Mouse (Mus musculus): ENCODE data around the gene Anapc2. TPM values are rescaled to one million over a fixed set of nuclear protein-coding genes. Genes with fewer than 3 reads are reported as not detected.
A peak's percentile ranks its signal among the peaks of the same experiment; 100 is the strongest.

Gene Anapc2
- polyA plus RNA-seq (2012) = 25.4 and 26.3 TPM in 2 replicates

DNA sequence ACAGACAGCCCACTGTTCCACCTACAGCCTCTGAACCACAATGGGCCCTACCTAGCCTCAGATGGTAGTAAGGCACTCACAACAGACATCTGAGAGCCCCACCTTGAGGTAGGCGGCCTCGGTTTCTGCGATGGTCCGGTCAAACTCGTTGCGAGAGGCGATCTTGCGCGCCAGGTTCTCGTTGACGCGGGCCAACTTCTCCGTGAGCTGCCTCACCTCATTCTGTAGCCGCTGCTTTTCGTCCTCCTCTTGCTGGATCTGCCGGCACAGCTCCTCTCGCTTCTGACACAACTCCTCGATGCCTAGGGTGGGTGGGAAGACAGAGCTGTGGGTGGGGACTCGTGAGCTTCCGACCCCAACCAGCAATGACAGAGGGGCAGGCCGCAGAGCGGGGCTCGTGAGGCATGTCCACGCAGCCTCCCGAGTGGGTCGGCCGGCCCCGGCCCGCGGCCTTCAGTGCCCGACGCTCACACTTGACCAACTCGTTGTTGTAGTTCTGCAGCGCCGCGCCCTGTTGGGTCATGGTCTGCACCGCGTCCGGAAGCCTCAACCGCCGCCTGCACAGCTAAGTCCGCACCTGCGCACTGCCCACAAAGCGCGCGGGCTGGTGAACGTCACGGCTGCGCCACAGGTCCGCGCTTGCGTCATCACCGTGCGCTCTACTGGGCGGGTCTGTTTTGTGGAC lies at the start of gene Anapc2, which contains the start of gene Ssna1:
TSS of gene Anapc2 (plus strand) at position 652 of the 685 bp plus-strand sequence.
TSS of gene Ssna1 (minus strand) at position 612 of the 685 bp plus-strand sequence.
- TF ChIP-seq GATA1 (IDR thresholded peaks at IDR 0.05; ENCODE audit: low read length) = no peak

DNA sequence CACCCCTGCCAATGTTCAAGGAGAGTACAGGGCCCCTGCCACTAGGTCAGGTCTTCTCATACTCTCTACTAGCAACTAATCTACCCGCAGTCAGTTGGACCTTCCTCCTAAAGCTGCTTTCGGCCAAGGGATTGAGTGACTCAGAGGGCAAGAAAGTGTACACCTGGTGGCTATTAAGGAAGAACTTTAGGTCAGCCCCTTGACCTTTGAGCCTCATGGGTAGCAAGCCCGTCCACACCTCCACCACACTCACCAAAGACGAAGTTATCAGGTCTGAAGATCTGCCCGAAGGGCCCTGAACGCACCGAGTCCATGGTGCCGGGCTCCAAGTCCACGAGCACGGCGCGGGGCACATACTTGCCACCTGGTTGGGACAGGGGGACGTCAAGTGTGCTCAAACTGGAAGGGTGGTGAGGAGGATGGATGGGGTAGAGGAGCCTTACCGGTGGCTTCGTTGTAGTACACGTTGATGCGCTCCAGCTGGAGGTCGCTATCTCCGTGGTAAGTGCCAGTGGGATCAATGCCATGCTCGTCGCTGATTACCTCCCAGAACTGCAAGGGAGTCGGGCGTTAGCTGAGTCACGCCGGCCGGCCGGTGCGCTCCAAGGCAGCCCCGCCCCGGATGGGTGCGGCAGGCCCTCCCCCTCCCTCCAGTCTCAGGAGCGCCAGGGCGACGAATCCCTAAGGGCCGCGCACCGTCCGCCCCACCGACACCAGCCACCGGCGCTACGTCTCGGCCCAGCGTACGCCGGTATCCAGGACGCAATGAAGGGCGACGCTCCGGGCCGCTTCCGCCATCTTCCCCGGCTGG lies 48.4 kb upstream of the Anapc2 start:
- no peak for TF ChIP-seq GATA1 (IDR thresholded peaks at IDR 0.05; ENCODE audit: low read length)

DNA sequence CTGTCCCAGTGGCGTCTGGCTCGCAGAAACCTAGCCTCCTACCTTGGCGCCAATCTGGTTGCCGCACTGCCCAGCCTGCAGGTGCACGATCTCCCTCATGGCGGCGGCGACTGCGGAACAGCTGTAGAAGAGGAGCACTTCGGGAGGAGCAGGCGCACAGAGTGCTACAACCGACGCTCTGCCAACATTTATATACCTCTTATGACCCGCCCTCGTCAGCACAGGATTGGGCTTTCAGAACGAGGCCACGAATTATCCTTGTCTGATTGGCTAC lies 47.8 kb upstream of the Anapc2 start, which contains the start of gene Tubb4b:
TSS of gene Tubb4b (minus strand) at position 211 of the 274 bp plus-strand sequence.
- TF ChIP-seq GATA1 (IDR thresholded peaks at IDR 0.05; ENCODE audit: low read length) = no peak

DNA sequence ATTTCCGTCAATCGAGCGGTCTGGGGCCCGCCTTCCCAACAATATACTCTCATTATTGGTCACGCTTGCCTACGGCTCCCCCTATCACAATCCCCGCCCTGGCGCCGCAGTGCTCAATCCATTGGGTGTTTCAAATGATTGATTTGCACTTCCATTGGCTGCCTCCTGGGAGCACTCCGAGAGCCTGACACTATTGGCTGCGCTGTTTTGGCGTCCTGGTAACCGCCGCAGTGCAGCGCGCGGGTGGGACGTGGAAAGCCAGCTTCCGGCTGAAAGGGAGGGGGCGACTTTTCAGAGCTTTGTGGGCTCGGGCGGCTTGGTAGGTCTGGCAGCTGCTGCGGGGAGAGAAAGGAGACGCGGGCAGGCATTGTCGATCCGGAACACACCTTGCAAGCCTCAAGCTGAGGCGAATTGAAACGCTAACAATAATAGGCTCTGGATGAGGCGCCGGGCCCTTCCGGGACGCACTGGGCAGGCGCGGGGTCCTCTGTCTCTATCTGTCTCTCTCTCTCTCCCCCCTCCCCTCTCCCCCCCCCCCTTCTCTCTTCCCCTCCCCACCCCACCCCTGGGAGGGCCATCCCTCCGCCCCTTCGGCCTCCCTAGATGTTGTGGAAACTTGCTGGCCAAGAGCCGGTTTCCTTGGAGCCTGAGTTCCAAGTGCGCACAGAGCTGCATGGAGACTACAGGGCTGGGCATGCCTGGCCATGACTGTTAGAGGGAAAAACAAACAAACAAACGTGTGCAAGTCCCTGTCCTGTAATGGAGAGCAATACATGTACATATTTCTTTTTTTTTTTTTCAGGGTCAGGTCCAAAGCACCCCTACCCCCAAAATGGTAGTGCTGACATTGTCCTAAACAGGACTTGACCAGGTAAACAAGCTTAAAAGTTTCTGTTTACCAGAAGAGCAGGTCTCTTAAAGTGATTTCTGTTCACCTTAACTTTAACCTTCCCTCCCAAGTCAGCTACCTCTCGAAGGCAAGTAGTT lies 47.2 kb upstream of the Anapc2 start:
- TF ChIP-seq GATA1 (IDR thresholded peaks at IDR 0.05; ENCODE audit: low read length) = no peak

DNA sequence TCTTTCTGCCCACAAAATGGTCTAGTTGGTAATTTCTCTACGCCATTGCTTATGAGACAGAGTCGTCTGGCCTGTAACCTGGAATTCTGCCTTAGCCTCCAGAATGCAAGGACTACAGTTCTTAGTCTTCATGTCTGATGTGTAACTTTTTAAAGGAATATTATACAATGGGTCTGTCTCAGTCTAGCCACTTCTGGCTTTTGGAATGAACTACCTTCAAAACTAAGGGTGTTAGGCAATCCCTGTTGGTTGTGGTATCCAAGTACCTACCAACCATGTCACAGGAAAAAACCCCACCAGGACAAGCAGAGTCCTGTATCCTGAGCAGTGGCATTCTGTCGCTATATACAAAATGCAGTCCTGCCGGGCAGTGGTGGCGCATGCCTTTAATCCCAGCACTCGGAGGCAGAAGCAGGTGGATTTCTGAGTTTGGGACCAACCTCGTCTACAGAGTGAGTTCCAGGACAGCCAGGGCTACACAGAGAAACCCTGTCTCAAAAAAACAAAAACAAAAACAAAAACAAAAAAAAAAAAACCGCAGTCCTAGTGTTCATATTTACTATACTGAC lies 46.4 kb upstream of the Anapc2 start:
- TF ChIP-seq GATA1 (IDR thresholded peaks at IDR 0.05; ENCODE audit: low read length) = no peak

DNA sequence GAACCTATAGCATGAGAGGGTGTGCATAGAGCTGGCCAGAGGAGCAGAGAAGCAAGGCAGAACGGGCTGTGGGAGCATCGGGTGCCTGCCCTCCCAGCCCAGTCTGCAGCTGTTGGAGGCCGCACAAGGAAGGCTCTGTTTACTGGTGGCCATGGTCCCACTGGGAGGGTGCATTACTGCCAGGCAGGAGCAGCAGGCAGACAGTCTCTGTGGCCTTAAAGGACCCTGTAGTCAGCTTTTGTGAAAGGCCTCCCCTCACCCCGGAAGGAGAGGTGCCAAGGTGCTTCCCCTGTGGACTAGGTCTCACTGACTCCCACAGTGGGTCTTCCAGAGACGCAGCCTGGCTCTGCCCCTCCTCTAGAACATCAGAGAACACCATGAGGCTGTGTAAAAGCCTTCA lies 45.4 kb upstream of the Anapc2 start:
- no peak for TF ChIP-seq GATA1 (IDR thresholded peaks at IDR 0.05; ENCODE audit: low read length)

DNA sequence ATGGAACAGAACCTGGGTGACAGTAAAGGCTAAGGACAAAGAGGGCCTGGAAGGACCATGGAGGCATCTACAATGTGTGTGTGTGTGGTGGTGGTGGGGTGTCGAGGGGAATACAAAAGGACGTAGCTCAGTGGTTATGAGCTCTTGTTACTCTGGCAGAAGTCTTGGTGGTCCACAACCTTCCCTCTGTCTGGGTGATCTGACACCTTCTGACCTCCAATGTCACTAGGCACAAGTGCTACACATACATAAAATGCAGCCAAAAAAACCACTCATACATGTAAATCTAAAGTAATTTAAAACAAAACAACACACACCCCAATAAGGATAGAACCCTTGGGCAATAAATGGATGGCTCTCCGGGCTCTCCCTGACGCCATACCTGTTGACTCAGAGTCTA lies 44.9 kb upstream of the Anapc2 start:
- TF ChIP-seq GATA1 (IDR thresholded peaks at IDR 0.05; ENCODE audit: low read length) = no peak

DNA sequence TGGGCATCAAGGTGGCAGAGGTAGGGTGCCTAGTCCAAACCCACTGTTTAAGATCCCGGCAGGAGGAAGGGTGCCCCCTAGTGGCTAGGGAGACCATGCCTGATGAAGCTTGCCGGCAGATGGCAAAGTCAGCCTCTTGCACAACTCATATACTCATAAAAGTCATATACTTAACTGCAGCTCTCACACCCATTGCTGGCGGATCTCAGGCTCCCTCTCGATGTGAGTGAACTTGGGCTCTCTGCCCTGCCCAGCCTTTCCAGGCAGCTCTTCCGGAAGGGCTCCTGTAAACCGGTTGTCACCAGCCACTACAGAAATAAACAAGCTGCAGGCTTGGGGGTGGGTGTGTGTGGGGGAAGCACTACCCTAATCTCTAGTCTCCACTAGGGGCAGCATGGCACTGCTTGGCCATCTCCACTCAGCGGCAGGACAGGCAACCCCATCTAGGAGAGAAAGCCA lies 43.8 kb upstream of the Anapc2 start:
- TF ChIP-seq GATA1 (IDR thresholded peaks at IDR 0.05; ENCODE audit: low read length) = no peak

DNA sequence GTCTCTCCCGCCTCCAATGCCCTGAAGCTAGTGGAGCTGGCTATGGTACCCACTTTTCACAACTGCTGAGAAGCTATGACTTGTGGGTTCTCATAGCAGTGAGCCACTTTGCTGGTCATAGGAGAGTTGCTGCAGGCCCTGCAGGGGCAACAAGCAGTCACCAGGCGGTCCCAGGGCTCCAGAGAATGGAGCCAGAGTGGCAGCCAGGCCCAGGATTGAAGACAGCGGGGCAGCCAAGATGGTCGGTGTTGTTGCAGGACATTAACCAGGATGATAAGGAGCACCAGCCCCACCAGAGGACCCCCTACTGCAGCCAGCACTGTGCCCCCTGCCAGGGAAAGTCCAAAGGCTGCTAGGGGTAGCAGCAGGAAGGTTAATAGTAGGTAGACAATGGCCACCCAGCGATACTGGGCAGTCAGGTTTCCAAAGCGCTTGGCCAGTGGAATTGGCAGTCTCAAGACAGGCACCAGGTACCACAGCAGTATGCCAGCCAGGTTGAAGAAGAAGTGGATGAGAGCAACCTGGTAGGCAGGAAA lies 43.2 kb upstream of the Anapc2 start:
- no peak for TF ChIP-seq GATA1 (IDR thresholded peaks at IDR 0.05; ENCODE audit: low read length)

DNA sequence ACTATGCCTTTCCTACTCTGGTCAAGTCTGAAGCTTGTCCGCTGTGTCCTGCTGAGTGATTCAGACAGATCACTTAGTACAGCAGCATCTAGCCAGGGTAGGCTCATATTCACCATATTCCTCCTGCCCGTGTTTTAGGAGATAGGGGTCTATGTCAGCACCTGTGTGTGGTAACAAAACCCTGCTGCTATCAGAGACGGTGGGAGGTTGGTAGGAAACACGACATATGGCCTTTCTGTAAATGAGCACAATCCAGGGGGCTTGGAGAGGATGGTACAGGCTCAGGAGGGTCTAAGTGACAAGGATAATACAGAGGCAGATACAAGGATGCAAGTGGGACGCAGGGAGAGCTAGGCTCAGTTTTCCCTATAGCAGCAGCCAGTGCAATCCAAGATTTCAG lies 42.7 kb upstream of the Anapc2 start:
- no peak for TF ChIP-seq GATA1 (IDR thresholded peaks at IDR 0.05; ENCODE audit: low read length)

DNA sequence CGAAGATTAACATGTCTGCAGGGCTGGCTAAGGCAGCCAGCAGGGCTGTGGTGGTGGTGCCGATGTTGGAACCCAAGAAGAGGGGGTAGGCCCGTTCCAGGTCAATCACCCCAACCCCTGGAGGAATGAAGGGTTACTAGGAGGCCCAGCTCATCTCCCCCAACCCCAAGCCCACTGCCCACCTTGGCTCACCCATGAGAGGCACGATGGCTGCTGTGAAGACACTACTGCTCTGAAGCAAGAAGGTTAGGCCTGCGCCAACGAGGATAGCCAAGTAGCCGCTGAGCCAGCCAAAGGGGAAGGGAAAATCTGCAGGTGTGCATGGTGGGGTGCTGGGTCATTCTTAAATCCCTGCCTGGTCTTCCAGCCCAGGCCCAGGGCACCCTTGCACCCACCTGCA lies 41.7 kb upstream of the Anapc2 start:
- TF ChIP-seq GATA1 (IDR thresholded peaks at IDR 0.05; ENCODE audit: low read length) = no peak

DNA sequence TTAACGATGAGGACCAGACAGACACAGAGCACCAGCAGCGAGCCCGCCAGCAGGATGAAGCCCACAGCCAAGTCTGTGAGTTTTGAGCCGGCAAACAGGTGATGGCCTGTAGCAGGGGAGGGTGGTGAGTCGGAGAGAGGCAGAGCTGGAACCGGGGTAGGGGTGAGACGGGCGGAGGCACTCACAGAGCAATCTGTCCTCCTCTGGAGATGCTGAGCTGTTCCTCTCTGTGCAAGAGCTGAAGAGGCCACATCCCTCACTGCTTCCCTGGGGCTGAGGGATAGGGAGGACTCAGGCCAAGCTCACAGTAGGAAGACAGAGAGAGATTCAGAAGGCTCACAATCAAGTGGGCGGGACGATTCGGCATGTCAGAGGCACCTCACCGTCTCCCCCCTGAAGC lies 41.2 kb upstream of the Anapc2 start:
- TF ChIP-seq GATA1 (IDR thresholded peaks at IDR 0.05; ENCODE audit: low read length) = no peak

DNA sequence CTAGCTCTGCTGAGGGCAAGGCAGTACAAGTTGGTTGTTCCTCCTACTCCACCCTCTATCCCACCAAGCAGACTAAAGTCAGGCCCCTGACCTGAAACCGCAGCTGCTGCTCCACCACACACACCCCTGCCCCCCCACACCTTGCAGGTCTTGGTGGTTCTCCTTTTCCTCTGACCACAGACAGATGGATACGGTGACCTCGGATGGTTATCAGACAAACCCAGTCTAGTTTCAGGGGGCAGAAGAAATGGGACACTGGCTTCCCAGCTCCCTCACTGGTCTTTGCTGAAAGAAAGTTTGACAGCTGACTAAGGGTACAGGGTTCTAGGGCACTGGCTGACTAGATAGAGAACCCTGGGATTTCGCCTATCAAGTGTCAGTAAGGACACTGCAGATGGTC lies 38.9 kb upstream of the Anapc2 start:
- peak; percentile 66 for TF ChIP-seq GATA1 (IDR thresholded peaks at IDR 0.05; ENCODE audit: low read length)

DNA sequence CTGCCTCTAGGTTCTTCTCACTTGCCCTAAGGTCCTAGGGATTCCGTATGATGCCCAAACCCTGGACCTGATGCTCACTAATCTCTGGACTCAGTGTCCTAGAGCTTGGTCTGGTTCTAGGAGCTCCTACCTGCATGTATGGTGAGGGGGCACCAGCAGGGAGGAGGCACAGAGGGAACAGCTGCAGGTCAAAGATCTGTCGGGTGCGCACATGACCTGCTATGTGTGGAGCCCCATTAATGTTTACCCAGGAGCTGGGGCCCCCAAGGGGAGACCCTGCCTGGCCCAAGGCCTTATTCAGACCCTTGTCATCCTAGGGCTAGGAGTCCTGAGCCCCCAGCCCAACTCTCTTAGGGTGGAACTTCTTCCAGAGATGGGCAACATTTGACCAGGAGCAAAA lies 38.2 kb upstream of the Anapc2 start, which contains the start of gene Slc34a3:
TSS of gene Slc34a3 (minus strand) at position 315 of the 400 bp plus-strand sequence.
- no peak for TF ChIP-seq GATA1 (IDR thresholded peaks at IDR 0.05; ENCODE audit: low read length)
